Mouse (Mus musculus) hindbrain, embryonic 13.5 days (tissue): Measurements from ENCODE around the gene Srprb. TPM values are rescaled to one million over a fixed set of nuclear protein-coding genes. Genes with fewer than 3 reads are reported as not detected.

Source experiments
- ATAC-seq: fragments of 200-750 bp; cut with Nextera tagmentation; 2 replicates; pipeline ENCODE4 v1.8.0; 2017; ENCODE audit warnings: moderate TSS enrichment; ENCODE audit not compliant: low FRiP score
- H3K27ac ChIP-seq: fragments of 300-500 bp; sonication (generic); 2 replicates; pipeline ENCODE4 v1.5.1; 2015; ENCODE audit warnings: inconsistent platforms, mild to moderate bottlenecking, moderate library complexity
- H3K27me3 ChIP-seq: fragments of 300-500 bp; sonication (generic); 2 replicates; pipeline ENCODE4 v1.6.1; 2015; ENCODE audit warnings: mild to moderate bottlenecking, inconsistent platforms
- H3K36me3 ChIP-seq: fragments of 300-500 bp; sonication (generic); 2 replicates; pipeline ENCODE4 v1.6.1; 2015; ENCODE audit warnings: mild to moderate bottlenecking, inconsistent platforms
- H3K4me1 ChIP-seq: fragments of 300-500 bp; sonication (generic); replicated peaks from 2 replicates; pipeline ENCODE4 v1.6.1; 2015; ENCODE audit warnings: inconsistent platforms
- H3K4me2 ChIP-seq: fragments of 300-500 bp; sonication (generic); 2 replicates; pipeline ENCODE4 v1.6.1; 2015; ENCODE audit warnings: inconsistent platforms, mild to moderate bottlenecking, moderate library complexity
- H3K4me3 ChIP-seq: fragments of 300-500 bp; sonication (generic); 2 replicates; pipeline ENCODE4 v1.5.1; 2015; ENCODE audit warnings: mild to moderate bottlenecking, inconsistent platforms
- H3K9ac ChIP-seq: fragments of 300-500 bp; sonication (generic); 2 replicates; pipeline ENCODE4 v1.6.1; 2015; ENCODE audit warnings: mild to moderate bottlenecking, inconsistent platforms
- H3K9me3 ChIP-seq: fragments of 300-500 bp; sonication (generic); 2 replicates; pipeline ENCODE4 v1.6.1; 2016; ENCODE audit warnings: inconsistent platforms
- WGBS: fragments of 180-500 bp; shearing (Covaris S2); methylation state at CpG from one replicate; pipeline ENCODE4 v1.1.7; 2015; 5-methylcytosine and 5-hydroxymethylcytosine counted together
- polyA plus RNA-seq: library from polyadenylated mRNA; unstranded; fragments of >200 nt; fragmentation: Nextera tagmentation; extraction: Ambion mirVana; gene quantifications from 2 replicates; pipeline ENCODE4 v1.2.1, GENCODE M21; 2015

The Srprb gene
- polyA plus RNA-seq, 1 experiment from 2014 or later = 51.0 TPM

DNA sequence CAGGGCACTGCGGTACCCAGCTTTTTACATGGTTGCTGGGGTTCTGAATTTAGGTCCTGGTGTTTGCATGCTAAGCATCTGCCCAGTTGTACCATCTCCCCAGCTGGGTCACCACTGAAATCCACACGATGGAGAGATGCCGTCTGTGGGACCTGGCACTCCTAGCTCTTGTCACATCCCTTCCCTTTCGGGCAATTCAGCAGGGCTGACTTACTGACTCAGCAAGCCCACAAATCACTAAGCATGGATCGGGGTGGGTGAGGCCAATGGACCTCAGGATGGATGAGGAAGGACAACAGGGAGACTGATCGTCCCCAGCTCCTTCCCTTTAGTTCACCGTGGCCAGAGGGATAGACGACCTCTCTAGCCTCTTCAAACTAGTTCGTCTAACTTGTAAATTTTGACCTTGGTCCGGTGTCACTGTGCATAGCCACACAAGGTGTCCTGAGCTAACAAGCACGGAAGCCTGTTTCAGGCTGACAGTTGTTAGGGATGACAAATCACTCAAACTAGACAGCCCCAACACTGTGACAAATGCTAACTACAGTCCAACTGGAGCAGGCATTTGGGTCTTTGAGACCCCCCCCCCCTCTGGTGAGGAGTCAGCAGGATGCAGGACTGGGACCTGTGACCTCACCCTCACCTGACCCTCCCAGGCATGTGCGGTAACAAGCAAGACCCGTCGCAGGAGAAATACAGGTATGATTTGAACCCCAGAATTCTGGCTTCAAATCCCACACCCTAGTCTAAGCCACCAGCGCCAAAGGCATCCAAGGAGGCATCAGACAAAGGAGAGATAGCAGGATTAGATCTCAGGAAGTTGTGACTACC is 27.3 kb upstream of the Srprb start:
- H3K27ac ChIP-seq = no peak overlapping the region
- H3K27me3 ChIP-seq = no peaks in the 10 kb centered on the region
- no peaks in the 10 kb centered on the region for H3K9me3 ChIP-seq
- peak overlapping the region; percentile 1; the same call in 1 of the 2 replicates for H3K4me2 ChIP-seq
- H3K36me3 ChIP-seq = no peaks in the 10 kb centered on the region
- no peak for ATAC-seq
- no peak overlapping the region for H3K9ac ChIP-seq
- peaks cover 8% of the 10 kb centered on the region for H3K4me1 ChIP-seq
- no peak overlapping the region for H3K4me3 ChIP-seq
- WGBS = 88% methylated on average over 15 of the region's 15 CpGs

DNA sequence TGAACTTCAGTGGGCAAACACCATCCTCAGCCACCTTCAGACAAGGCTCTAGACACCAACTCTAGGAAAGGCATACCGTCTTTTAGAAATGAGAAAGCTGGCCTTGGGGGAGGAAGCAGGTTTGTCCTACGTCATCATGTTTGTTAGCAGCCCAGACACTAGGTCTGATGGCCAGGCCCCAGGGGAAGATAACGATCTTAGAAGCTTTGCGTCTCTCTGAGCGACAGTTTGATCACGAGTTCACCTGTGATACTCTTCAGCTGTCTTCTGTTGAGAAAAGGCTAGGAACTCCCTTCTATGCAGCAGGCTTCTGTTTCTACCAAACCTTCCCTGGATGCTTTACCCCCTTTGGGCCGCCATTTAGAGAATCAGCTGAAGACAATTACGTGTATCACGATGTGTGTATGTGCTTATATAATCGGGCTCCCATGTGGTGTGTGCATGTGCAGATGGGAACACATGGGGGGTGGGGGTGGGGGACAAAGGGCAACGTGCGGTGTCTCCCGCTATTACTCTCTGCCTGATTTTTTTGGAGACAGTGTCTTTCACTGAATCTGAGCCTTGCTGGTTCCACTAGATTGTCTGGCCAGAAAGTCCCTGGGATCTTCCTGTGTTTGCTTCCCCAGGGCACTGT is 26.6 kb upstream of the Srprb start:
- H3K4me1 ChIP-seq = peaks cover 8% of the 10 kb centered on the region
- no peak overlapping the region for H3K4me2 ChIP-seq
- no peak overlapping the region for H3K4me3 ChIP-seq
- H3K27ac ChIP-seq = no peak overlapping the region
- H3K27me3 ChIP-seq = no peaks in the 10 kb centered on the region
- ATAC-seq = no peak
- no peaks in the 10 kb centered on the region for H3K36me3 ChIP-seq
- no peaks in the 10 kb centered on the region for H3K9me3 ChIP-seq
- no peak overlapping the region for H3K9ac ChIP-seq
- WGBS = 83% methylated on average over 13 of the region's 13 CpGs

DNA sequence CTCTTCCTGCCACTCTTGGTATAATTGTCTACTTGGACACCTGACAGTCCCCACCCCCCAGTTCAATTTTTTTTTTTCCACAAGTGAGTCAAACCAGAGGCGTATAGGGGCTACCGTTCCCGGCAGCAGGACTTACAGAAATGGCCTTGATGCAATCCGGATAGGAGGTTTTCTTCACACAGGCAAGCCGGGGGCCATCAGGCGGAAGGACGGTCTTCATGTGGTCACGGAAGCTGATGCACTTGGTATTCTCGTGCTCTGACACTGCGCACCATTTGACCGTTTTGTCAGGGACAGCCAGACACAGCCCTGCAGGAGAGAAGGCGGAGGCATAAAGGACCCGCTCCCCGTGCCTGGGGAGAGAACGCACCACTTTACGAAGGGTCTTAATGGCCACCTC is 25.8 kb upstream of the Srprb start:
- 90% methylated on average over 16 of the region's 16 CpGs for WGBS
- H3K27me3 ChIP-seq = no peaks in the 10 kb centered on the region
- H3K4me2 ChIP-seq = no peak overlapping the region
- no peak overlapping the region for H3K9ac ChIP-seq
- H3K9me3 ChIP-seq = no peaks in the 10 kb centered on the region
- no peak overlapping the region for H3K4me3 ChIP-seq
- H3K4me1 ChIP-seq = peaks cover 8% of the 10 kb centered on the region
- H3K36me3 ChIP-seq = no peaks in the 10 kb centered on the region
- no peak overlapping the region for H3K27ac ChIP-seq
- ATAC-seq = no peak

DNA sequence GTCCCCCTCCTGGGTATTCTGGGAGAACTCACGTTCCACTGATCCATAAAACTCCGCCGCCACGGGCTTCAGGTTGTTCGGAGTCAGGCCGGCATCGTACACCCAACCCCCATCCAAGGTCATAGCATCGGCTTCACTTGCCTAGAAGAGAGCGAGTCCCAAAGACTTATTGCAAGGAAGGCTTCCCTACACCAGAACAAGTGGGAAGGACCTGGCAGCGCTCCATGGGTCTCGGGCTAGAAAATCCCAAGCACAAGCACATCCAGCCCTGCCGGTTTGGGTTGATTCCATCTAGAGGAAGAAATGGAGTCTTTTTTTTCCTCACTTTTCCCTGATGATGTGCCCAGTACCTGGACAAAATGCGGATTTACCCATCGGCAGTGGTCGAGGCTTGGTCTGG is 24.9 kb upstream of the Srprb start:
- Histone ChIP-seq H3K4me2 (no peak overlapping the region), H3K9me3 (no peaks in the 10 kb centered on the region), H3K4me3 (no peak overlapping the region), H3K36me3 (no peaks in the 10 kb centered on the region), H3K4me1 (peaks cover 8% of the 10 kb centered on the region), H3K27me3 (no peaks in the 10 kb centered on the region), H3K9ac (no peak overlapping the region), H3K27ac (no peak overlapping the region)
- no peak for ATAC-seq
- WGBS = 94% methylated on average over 15 of the region's 15 CpGs

DNA sequence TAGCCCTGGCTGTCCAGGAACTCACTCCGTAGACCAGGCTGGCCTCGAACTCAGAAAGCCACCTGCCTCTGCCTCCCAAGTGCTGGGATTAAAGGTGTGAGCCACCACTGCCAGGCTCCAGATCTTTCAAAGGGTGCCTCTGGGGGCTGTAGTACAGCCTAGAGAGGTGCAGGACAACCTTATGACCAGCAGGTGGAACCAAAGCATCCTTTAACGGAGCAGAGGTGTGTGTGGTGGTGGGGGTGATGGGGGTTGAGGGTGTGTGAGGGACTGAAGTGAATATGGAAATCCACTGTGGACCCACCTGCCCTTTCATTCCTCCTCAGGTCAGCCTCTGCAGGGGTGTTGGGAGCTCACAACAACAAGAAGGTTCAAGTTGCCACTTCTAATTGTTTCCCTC is 23.5 kb upstream of the Srprb start:
- no peak for ATAC-seq
- Histone ChIP-seq H3K27me3 (no peaks in the 10 kb centered on the region), H3K36me3 (no peaks in the 10 kb centered on the region), H3K27ac (no peak overlapping the region), H3K9ac (no peak overlapping the region), H3K4me2 (no peak overlapping the region), H3K9me3 (no peaks in the 10 kb centered on the region), H3K4me1 (peaks cover 5% of the 10 kb centered on the region), H3K4me3 (no peak overlapping the region)
- 65% methylated on average over 3 of the region's 3 CpGs for WGBS

DNA sequence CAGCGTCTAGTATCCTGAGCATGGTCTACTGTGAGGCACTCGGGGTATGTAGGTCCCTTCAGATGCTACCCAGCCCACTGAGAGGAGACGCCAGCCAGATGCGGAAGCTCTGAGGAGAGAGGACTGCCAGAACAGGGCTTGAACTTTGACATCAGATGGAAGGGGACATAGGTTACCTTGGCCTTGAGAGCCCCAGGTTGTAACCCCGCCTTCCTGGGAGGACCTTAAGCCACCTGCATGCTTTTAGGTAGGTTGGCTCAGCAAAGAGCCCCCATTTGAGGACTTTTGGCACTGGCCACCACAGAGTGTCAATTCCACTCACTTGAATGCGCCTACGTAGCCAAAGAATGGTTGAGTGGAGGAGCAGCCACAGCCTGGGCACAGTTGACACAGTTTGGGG is 22.8 kb upstream of the Srprb start:
- no peak overlapping the region for H3K9ac ChIP-seq
- H3K4me3 ChIP-seq = no peak overlapping the region
- no peak for ATAC-seq
- no peak overlapping the region for H3K4me2 ChIP-seq
- H3K27me3 ChIP-seq = no peaks in the 10 kb centered on the region
- no peaks in the 10 kb centered on the region for H3K9me3 ChIP-seq
- H3K27ac ChIP-seq = no peak overlapping the region
- no peaks in the 10 kb centered on the region for H3K36me3 ChIP-seq
- 94% methylated on average over 7 of the region's 7 CpGs for whole genome bisulfite sequencing
- no peaks in the 10 kb centered on the region; the same call in 1 of the 2 replicates for H3K4me1 ChIP-seq

DNA sequence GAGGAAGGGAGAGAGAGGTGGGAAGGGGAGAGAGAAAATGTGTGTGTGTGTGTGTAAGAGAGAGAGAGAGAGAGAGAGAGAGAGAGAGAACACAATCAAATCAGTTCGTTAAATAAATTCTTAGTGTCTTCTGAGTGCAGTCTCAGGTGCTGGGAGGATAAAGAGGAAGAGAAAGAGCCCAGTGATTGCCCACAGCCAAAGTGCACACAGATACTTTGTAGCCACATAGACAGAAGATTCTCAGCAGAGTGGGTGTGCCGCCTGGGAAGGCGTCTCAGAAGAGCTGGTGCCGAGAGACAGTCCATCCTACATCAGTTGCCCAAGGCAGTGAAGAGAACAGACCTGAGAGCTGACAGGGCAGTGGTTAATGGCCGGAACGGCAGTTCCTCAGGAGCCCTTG is 12.3 kb upstream of the Srprb start:
- no peaks in the 10 kb centered on the region for H3K36me3 ChIP-seq
- H3K27me3 ChIP-seq = no peaks in the 10 kb centered on the region
- no peak overlapping the region for H3K4me2 ChIP-seq
- H3K27ac ChIP-seq = no peak overlapping the region
- H3K9ac ChIP-seq = no peak overlapping the region
- H3K4me1 ChIP-seq = no peaks in the 10 kb centered on the region
- no peaks in the 10 kb centered on the region for H3K9me3 ChIP-seq
- ATAC-seq = no peak
- 89% methylated on average over 6 of the region's 6 CpGs for WGBS
- no peak overlapping the region for H3K4me3 ChIP-seq

DNA sequence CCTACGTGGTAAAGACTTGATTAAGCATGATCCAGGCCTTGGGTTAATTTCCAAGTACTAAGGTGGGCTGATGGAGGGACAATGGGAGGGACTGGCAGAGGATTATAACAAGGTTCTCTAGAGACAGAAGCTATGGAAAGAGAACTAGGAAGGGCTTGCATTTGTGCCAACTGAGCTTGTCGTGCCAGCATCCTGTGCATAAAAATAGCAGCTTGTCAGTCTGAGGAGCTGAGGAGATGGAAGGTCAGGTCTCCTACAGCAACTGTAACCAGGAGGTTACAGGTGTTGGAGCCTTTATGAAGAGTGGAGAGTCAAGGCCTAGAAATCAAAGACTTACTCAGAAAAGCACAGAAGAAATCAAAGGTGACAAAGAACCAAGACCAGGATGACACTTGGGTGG is 11.7 kb upstream of the Srprb start:
- no peaks in the 10 kb centered on the region for H3K27me3 ChIP-seq
- no peak overlapping the region for H3K4me2 ChIP-seq
- H3K27ac ChIP-seq = no peak overlapping the region
- no peak overlapping the region for H3K9ac ChIP-seq
- WGBS = 69% methylated on average over 2 of the region's 2 CpGs
- no peaks in the 10 kb centered on the region for H3K9me3 ChIP-seq
- H3K4me1 ChIP-seq = no peaks in the 10 kb centered on the region
- ATAC-seq = no peak
- H3K4me3 ChIP-seq = no peak overlapping the region
- no peaks in the 10 kb centered on the region for H3K36me3 ChIP-seq

DNA sequence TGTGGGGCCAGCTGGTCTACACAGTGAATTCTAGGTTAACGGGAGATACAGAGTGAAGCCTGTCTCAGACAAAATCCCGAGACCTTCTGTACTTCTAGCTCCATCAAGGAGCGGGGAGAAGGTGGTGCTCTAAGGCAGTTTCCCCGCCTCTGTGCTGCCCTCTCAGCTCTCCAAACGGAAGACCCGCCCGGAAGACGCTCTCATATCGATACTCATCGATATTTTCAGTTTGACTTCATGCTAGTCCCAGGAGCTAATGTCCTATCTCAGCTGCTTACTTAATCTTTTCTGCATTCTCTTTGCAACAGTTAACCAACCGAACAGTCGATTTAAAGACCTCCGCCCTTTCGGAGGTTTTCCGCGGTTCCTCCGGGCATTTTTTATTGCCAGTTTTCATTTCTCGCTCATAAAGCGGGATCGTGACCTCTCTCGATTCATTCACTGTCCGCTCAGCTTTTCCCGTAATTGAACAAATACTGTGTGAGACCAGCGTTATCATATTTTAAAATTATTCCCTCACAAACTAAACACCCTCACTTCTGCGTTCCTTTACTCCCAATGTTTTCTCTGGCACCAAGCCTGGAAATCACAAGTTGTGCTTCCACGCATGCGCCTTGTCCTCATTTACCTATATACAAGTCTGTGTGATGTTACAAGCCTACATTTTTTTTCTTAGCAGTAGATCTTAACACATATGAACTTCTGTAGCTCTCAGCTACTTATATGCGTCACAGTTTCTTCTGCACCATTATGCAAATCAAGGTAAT is 10.9 kb upstream of the Srprb start:
- Histone ChIP-seq H3K27me3 (no peaks in the 10 kb centered on the region), H3K4me2 (no peak overlapping the region), H3K4me3 (no peak overlapping the region), H3K4me1 (peaks cover 3% of the 10 kb centered on the region; the same call in 1 of the 2 replicates), H3K9me3 (no peaks in the 10 kb centered on the region), H3K36me3 (no peaks in the 10 kb centered on the region), H3K27ac (no peak overlapping the region), H3K9ac (no peak overlapping the region)
- no peak for ATAC-seq
- 77% methylated on average over 28 of the region's 28 CpGs for WGBS

DNA sequence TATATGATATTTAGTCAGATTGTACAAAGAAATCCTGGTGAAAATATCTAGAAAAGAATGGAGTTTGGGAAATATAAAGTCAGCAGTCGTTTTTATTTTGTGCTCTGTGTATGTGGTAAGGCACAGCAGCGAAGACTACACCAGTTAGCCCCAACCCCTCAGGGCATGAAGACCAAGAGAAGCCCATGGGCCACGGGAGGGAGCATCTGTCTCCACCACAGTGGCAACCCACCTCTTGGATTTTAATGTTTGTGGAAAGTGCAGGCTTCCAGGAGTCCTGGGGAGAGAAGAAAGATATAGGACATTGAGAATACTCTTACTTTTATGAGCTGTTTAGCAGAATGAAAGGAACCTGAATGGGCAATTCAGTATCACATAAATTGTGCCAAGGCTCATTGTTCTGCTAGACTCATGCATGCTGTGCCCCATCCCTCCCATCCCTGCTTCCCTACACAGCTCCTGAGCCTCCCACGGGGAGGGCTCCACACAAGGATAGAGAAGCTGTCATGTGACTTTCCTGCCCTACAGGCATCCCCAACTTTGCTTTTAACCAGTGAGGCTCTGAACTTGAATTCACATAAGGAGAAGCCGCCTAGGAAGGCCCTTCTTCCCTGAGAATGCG is 7.0 kb upstream of the Srprb start:
- H3K4me3 ChIP-seq = no peak overlapping the region
- H3K27ac ChIP-seq = no peak overlapping the region
- H3K9ac ChIP-seq = no peak overlapping the region
- no peaks in the 10 kb centered on the region for H3K9me3 ChIP-seq
- 46% methylated on average over 6 of the region's 6 CpGs for WGBS
- peak; percentile 66; the same call in 1 of the 2 replicates for ATAC-seq
- no peak overlapping the region for H3K4me2 ChIP-seq
- no peaks in the 10 kb centered on the region for H3K36me3 ChIP-seq
- no peaks in the 10 kb centered on the region for H3K27me3 ChIP-seq
- H3K4me1 ChIP-seq = peaks cover 4% of the 10 kb centered on the region; the same call in 1 of the 2 replicates

DNA sequence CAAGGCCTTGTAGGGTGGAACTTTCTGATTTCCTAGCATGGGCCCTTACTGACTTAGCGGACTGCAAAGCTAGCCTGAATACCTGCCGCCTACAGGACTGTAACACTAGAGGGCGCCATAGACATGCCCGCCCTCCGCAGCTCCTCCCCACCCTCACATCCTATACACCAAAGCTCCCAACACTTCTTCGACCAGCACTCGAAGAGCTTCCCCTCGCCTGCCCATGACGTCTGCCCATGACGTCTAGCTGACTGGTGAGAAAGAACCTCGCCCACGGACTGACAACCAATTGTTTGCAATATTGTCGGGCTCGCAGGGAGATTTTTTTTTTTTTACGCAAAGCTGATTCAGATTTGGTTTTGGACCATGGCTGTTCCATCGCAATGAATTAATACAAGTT is 5.9 kb upstream of the Srprb start:
- Histone ChIP-seq H3K9ac (0 out of 2 replicates have a peak overlapping the region, but pooled peaks have one; percentile 43), H3K4me3 (peak overlapping the region; percentile 25), H3K4me2 (peak overlapping the region; percentile 50), H3K36me3 (no peaks in the 10 kb centered on the region), H3K4me1 (peaks cover 4% of the 10 kb centered on the region; the same call in 1 of the 2 replicates), H3K27ac (no peak overlapping the region), H3K27me3 (no peaks in the 10 kb centered on the region), H3K9me3 (no peaks in the 10 kb centered on the region)
- 10% methylated on average over 16 of the region's 16 CpGs for WGBS
- peak; percentile 79 for ATAC-seq

DNA sequence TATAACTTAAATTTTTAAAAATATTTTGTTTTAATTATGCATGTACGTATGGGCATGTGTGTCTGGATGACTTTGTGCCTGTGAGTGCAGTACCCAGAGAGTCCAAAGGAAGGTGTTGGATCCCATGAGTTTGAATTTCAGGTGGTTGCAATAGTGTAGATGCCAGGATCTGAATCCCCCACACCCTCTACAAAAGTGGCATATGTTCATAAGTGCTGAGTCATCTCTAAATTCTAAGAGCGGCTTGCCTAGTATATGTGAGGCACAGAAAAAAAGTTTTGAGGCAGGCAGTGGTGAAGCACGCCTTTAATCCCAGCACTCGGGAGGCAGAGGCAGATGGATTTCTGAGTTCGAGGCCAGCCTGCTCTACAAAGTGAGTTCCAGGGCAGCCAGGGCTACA is 3.8 kb upstream of the Srprb start:
- Histone ChIP-seq H3K9me3 (no peaks in the 10 kb centered on the region), H3K36me3 (no peaks in the 10 kb centered on the region), H3K27ac (no peak overlapping the region), H3K4me2 (no peak overlapping the region), H3K9ac (no peak overlapping the region), H3K27me3 (no peaks in the 10 kb centered on the region), H3K4me1 (peaks cover 10% of the 10 kb centered on the region), H3K4me3 (no peak overlapping the region)
- whole genome bisulfite sequencing = 90% methylated on average over 5 of the region's 5 CpGs
- no peak for ATAC-seq
